ENCODE assay signal across 12 mouse cellular contexts in genomic region chr10:99237205-99237832, GRCm38 (mm10). TPM values are rescaled to one million over a fixed set of nuclear protein-coding genes. Genes with fewer than 3 reads are reported as not detected.
A peak's percentile ranks its signal among the peaks of the same experiment; 100 is the strongest.
DNase-seq lines count a peak whose midpoint lies in the region; ATAC-seq and TF ChIP-seq lines count a peak whose summit lies in the region.
"Had no signal": no experiment of that assay in that cellular context is flagged by ENCODE, and none has a peak within 500 bp of the region (broad histone marks: within the 10 kb centered on the region; RNA-seq: fewer than 3 reads in every experiment).

No protein-coding gene starts in this region.

- 0 out of 2 replicates have a peak, but pooled peaks cover 3% of the 10 kb centered on the region for H3K36me3 ChIP-seq in liver, postnatal 0 days (replicated peaks; ENCODE audit: insufficient read depth, low read length)
- no peaks in the 10 kb centered on the region for H3K36me3 ChIP-seq in midbrain, embryonic 13.5 days
- H3K36me3 ChIP-seq: stomach, embryonic 15.5 days had no signal

- no peak for TF ChIP-seq POLR2A in lung, adult 2 months (IDR thresholded peaks at IDR 0.05; ENCODE audit: borderline replicate concordance, extremely low read depth, low read depth, low read length)

- peak overlapping the region; percentile 35; the same call in 1 of the 2 replicates for H3K27ac ChIP-seq in gastrocnemius, adult 2 months
- 0 out of 2 replicates have a peak overlapping the region, but pooled peaks have one; percentile 16 for H3K27ac ChIP-seq in liver, postnatal 0 days (ENCODE audit: low read depth)
- no peak overlapping the region for H3K27ac ChIP-seq in midbrain, embryonic 13.5 days
- H3K27ac ChIP-seq: stomach, embryonic 15.5 days had no signal

- intact Hi-C loops in gastrocnemius, adult 2 months (cut with DNase I): no loop called here
- intact Hi-C loops in gastrocnemius, postnatal 14 days (cut with DNase I; ENCODE audit: low total_unique reads): no loop called here

- ATAC-seq in liver, postnatal 0 days: no peak
- ATAC-seq in midbrain, embryonic 13.5 days: no peak

- H3K4me3 ChIP-seq in gastrocnemius, adult 2 months: no peak overlapping the region
- H3K4me3 ChIP-seq in liver, postnatal 0 days (ENCODE audit: low read depth, low read length): no peak overlapping the region
- H3K4me3 ChIP-seq in lung, adult 2 months (replicated peaks; ENCODE audit: extremely low read depth, low read depth, low read length): no peak overlapping the region
- no peak overlapping the region for H3K4me3 ChIP-seq in midbrain, embryonic 13.5 days (replicated peaks)
- H3K4me3 ChIP-seq: stomach, embryonic 15.5 days had no signal

- 0 out of 2 replicates have a peak overlapping the region, but pooled peaks have one; percentile 16 for H3K9ac ChIP-seq in liver, postnatal 0 days (replicated peaks)
- H3K9ac ChIP-seq in midbrain, embryonic 13.5 days (replicated peaks): no peak overlapping the region
- H3K9ac ChIP-seq: stomach, embryonic 15.5 days had no signal

- no peaks in the 10 kb centered on the region for H3K27me3 ChIP-seq in liver, postnatal 0 days (ENCODE audit: insufficient read depth, low read length)
- H3K27me3 ChIP-seq in midbrain, embryonic 13.5 days: no peaks in the 10 kb centered on the region
- H3K27me3 ChIP-seq: stomach, embryonic 15.5 days had no signal

- peaks cover 28% of the 10 kb centered on the region for H3K4me1 ChIP-seq in liver, postnatal 0 days (ENCODE audit: insufficient read depth)
- no peaks in the 10 kb centered on the region; the same call in none of the 2 replicates for H3K4me1 ChIP-seq in lung, adult 2 months (ENCODE audit: control insufficient read depth, insufficient read depth, low read length)
- H3K4me1 ChIP-seq in midbrain, embryonic 13.5 days (replicated peaks): 0 out of 2 replicates have a peak, but pooled peaks cover 2% of the 10 kb centered on the region

- no peak for DNase-seq in gastrocnemius, adult 2 months
- no peak for DNase-seq in gastrocnemius, postnatal 14 days
- DNase-seq in liver, postnatal 0 days: no peak
- DNase-seq in liver: no peak
- peak; percentile 47 for DNase-seq in lung, adult 2 months
- no peak for DNase-seq in right cerebral cortex, postnatal 4 days
- no peak for DNase-seq in thymus, adult 18-20 months
- DNase-seq: cerebellum, adult 2 months; heart, postnatal 14 days; kidney, postnatal 14 days had no signal

- no peak overlapping the region for H3K4me2 ChIP-seq in liver, postnatal 0 days (ENCODE audit: low read depth, low read length)
- no peak overlapping the region for H3K4me2 ChIP-seq in midbrain, embryonic 13.5 days (replicated peaks)
- H3K4me2 ChIP-seq: stomach, embryonic 15.5 days had no signal

- no peak for TF ChIP-seq EP300 in liver, postnatal 0 days (IDR thresholded peaks at IDR 0.05; ENCODE audit: low read depth)

- no peak for TF ChIP-seq CTCF in gastrocnemius, adult 2 months (IDR thresholded peaks at IDR 0.05)
- no peak for TF ChIP-seq CTCF in liver, postnatal 0 days (IDR thresholded peaks at IDR 0.05; ENCODE audit: low read depth)
- no peak for TF ChIP-seq CTCF in lung, adult 2 months (IDR thresholded peaks at IDR 0.05; ENCODE audit: insufficient read depth, low read length)

- no peaks in the 10 kb centered on the region for H3K9me3 ChIP-seq in liver, postnatal 0 days (ENCODE audit: low read length)
- no peaks in the 10 kb centered on the region for H3K9me3 ChIP-seq in midbrain, embryonic 13.5 days
- H3K9me3 ChIP-seq: stomach, embryonic 15.5 days had no signal

- WGBS in liver, postnatal 0 days (ENCODE audit: insufficient replicate concordance): 63% methylated on average over 11 of the region's 11 CpGs
- 53% methylated on average over 11 of the region's 11 CpGs for WGBS in lung, adult 2 months
- 84% methylated on average over 11 of the region's 11 CpGs for WGBS in midbrain, embryonic 13.5 days

RNA-seq across cellular contexts. Expression of gene Dusp6, which starts 25.7 kb away (rescaled TPM):
- 10 to 100 TPM; 12.8 TPM for total RNA-seq in gastrocnemius, adult 2 months (2021)
- 10 to 100 TPM; 26.7 to 27.7 TPM for total RNA-seq in gastrocnemius, postnatal 14 days (2021)
- polyA plus RNA-seq in liver, postnatal 0 days (2015; fragmentation: Nextera tagmentation; extraction: Ambion mirVana): 15.4 and 16.8 TPM in 2 replicates
- polyA plus RNA-seq in lung, adult 2 months (2012; rRNA removed): 81.2 and 85.4 TPM in 2 replicates
- polyA plus RNA-seq in midbrain, embryonic 13.5 days (2015; fragmentation: Nextera tagmentation; extraction: Ambion mirVana): 21.8 and 26.5 TPM in 2 replicates
